Mouse (Mus musculus) neural tube, embryonic 15.5 days (tissue): Measurements from ENCODE around the gene Fam71e1. TPM values are rescaled to one million over a fixed set of nuclear protein-coding genes. Genes with fewer than 3 reads are reported as not detected.

Experiments used
- ATAC-seq: fragments of 200-750 bp; cut with Nextera tagmentation; 2 replicates; pipeline ENCODE4 v1.8.0; 2017; ENCODE audit warnings: mild to moderate bottlenecking, moderate TSS enrichment, moderate library complexity; ENCODE audit not compliant: low FRiP score
- H3K27ac ChIP-seq: fragments of 300-500 bp; sonication (generic); replicated peaks from 2 replicates; pipeline ENCODE4 v1.5.1; 2015; ENCODE audit warnings: mild to moderate bottlenecking, inconsistent platforms
- H3K27me3 ChIP-seq: fragments of 300-500 bp; sonication (generic); replicated peaks from 2 replicates; pipeline ENCODE4 v1.6.1; 2015; ENCODE audit warnings: inconsistent platforms
- H3K36me3 ChIP-seq: fragments of 300-500 bp; sonication (generic); 2 replicates; pipeline ENCODE4 v1.6.1; 2015; ENCODE audit warnings: inconsistent platforms
- H3K4me1 ChIP-seq: fragments of 300-500 bp; sonication (generic); 2 replicates; pipeline ENCODE4 v1.6.1; 2015; ENCODE audit warnings: inconsistent platforms
- H3K4me2 ChIP-seq: fragments of 300-500 bp; sonication (generic); 2 replicates; pipeline ENCODE4 v1.6.1; 2015; ENCODE audit warnings: inconsistent platforms, mild to moderate bottlenecking, moderate library complexity
- H3K4me3 ChIP-seq: fragments of 300-500 bp; sonication (generic); replicated peaks from 2 replicates; pipeline ENCODE4 v1.5.1; 2015; ENCODE audit warnings: mild to moderate bottlenecking, inconsistent platforms
- H3K9ac ChIP-seq: fragments of 300-500 bp; sonication (generic); replicated peaks from 2 replicates; pipeline ENCODE4 v1.6.1; 2015; ENCODE audit warnings: mild to moderate bottlenecking, inconsistent platforms
- H3K9me3 ChIP-seq: fragments of 300-500 bp; sonication (generic); replicated peaks from 2 replicates; pipeline ENCODE4 v1.6.1; 2016; ENCODE audit warnings: inconsistent platforms
- WGBS: fragments of 180-500 bp; shearing (Covaris S2); methylation state at CpG from one replicate; pipeline ENCODE4 v1.1.7; 2015; ENCODE audit warnings: mixed read lengths; 5-methylcytosine and 5-hydroxymethylcytosine counted together
- polyA plus RNA-seq: library from polyadenylated mRNA; unstranded; fragments of >200 nt; fragmentation: Nextera tagmentation; extraction: Ambion mirVana; gene quantifications from 2 replicates; pipeline ENCODE4 v1.2.1, GENCODE M21; 2015

Gene Fam71e1
- polyA plus RNA-seq, 1 experiment from 2014 or later, result 23.2 TPM

- peaks cover 53% of the 10 kb centered on the region for H3K36me3 ChIP-seq
- H3K9ac ChIP-seq, result no peak overlapping the region
- WGBS, result 76% methylated on average over 4 of the region's 4 CpGs
- no peak overlapping the region for H3K4me2 ChIP-seq
- no peak overlapping the region for H3K4me3 ChIP-seq
- peaks cover 18% of the 10 kb centered on the region for H3K4me1 ChIP-seq
- no peaks in the 10 kb centered on the region for H3K9me3 ChIP-seq
- ATAC-seq, result no peak
- H3K27me3 ChIP-seq, result no peaks in the 10 kb centered on the region
- H3K27ac ChIP-seq, result no peak overlapping the region
Observed at GRCm38 (mm10) chr7:44490281-44490680, 6.1 kb upstream of the Fam71e1 start.

DNA sequence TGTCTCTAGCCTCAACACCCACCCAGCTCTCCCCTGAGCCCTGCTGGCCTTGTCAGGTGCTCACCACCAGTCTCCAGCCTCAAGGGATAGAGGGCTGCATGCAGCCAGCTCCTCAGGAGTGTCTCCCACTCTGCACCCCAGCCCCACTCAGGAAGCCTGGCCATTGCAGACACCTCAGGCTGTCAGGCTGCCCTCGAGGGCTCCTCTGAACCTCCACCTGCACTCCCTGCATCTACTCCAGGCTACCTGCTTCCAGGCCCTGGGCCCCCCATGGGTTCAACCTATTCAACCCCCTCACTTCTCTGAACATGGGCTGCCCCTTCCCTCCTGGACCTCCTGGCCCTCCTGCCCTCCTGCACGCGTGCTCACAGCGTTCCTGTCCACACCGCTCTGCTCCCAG, 5.0 kb upstream of the Fam71e1 start:
- WGBS, result 100% methylated on average over 5 of the region's 5 CpGs
- H3K27me3 ChIP-seq, result no peaks in the 10 kb centered on the region
- no peak overlapping the region for H3K4me3 ChIP-seq
- no peaks in the 10 kb centered on the region for H3K9me3 ChIP-seq
- no peak for ATAC-seq
- peaks cover 24% of the 10 kb centered on the region for H3K4me1 ChIP-seq
- no peak overlapping the region for H3K4me2 ChIP-seq
- no peak overlapping the region for H3K27ac ChIP-seq
- H3K36me3 ChIP-seq, result peaks cover 53% of the 10 kb centered on the region
- no peak overlapping the region for H3K9ac ChIP-seq

- no peak overlapping the region for H3K4me2 ChIP-seq
- peaks cover 28% of the 10 kb centered on the region for H3K4me1 ChIP-seq
- H3K9ac ChIP-seq, result no peak overlapping the region
- no peak overlapping the region for H3K4me3 ChIP-seq
- H3K36me3 ChIP-seq, result peaks cover 53% of the 10 kb centered on the region
- 96% methylated on average over 21 of the region's 21 CpGs for WGBS
- ATAC-seq, result no peak
- no peaks in the 10 kb centered on the region for H3K27me3 ChIP-seq
- H3K9me3 ChIP-seq, result no peaks in the 10 kb centered on the region
- no peak overlapping the region for H3K27ac ChIP-seq
Observed at GRCm38 (mm10) chr7:44492166-44492826, 4.1 kb upstream of the Fam71e1 start.

- Histone ChIP-seq H3K4me3 (no peak overlapping the region; the same call in 1 of the 2 replicates), H3K9ac (no peak overlapping the region), H3K4me2 (peak overlapping the region; percentile 83; the same call in 1 of the 2 replicates), H3K4me1 (peaks cover 31% of the 10 kb centered on the region), H3K36me3 (peaks cover 43% of the 10 kb centered on the region), H3K27me3 (no peaks in the 10 kb centered on the region), H3K27ac (no peak overlapping the region), H3K9me3 (no peaks in the 10 kb centered on the region)
- 93% methylated on average over 12 of the region's 12 CpGs for WGBS
- no peak for ATAC-seq
Observed at GRCm38 (mm10) chr7:44494681-44495080, 1.7 kb upstream of the Fam71e1 start.

GRCm38 (mm10) chr7:44495086-44495485, 1.3 kb upstream of the Fam71e1 start:
- ATAC-seq, result no peak
- Histone ChIP-seq H3K4me3 (peak overlapping the region; percentile 77), H3K9ac (peak overlapping the region; percentile 97), H3K36me3 (peaks cover 39% of the 10 kb centered on the region), H3K4me2 (peak overlapping the region; percentile 83), H3K4me1 (peaks cover 31% of the 10 kb centered on the region), H3K9me3 (no peaks in the 10 kb centered on the region), H3K27ac (no peak overlapping the region), H3K27me3 (no peaks in the 10 kb centered on the region)
- 72% methylated on average over 7 of the region's 7 CpGs for WGBS

DNA sequence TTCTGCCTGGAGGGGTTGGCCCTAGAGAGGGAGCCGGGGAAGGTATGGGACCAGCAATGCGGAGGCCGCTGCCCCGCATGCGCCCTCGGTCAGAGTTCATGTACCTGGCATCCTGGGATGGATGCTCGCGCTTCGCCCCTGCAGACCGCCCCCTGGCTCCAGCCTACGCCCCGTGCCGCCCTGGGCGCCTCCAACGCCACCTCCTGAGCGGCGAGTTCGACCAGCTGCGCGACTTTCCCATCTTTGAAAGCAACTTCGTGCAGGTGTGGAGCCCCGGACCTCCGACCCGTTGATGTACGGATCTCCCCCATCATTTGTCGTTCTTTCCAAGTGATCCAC, 359 bp downstream of the Fam71e1 start:
- peak overlapping the region; percentile 77 for H3K4me3 ChIP-seq
- H3K4me1 ChIP-seq, result peaks cover 29% of the 10 kb centered on the region
- H3K9me3 ChIP-seq, result no peaks in the 10 kb centered on the region
- peak overlapping the region; percentile 97 for H3K9ac ChIP-seq
- H3K27me3 ChIP-seq, result no peaks in the 10 kb centered on the region
- peak overlapping the region; percentile 99 for H3K27ac ChIP-seq
- WGBS, result under 1% methylated on average over 26 of the region's 26 CpGs
- H3K4me2 ChIP-seq, result peak overlapping the region; percentile 83
- no peak for ATAC-seq
- H3K36me3 ChIP-seq, result peaks cover 23% of the 10 kb centered on the region

DNA sequence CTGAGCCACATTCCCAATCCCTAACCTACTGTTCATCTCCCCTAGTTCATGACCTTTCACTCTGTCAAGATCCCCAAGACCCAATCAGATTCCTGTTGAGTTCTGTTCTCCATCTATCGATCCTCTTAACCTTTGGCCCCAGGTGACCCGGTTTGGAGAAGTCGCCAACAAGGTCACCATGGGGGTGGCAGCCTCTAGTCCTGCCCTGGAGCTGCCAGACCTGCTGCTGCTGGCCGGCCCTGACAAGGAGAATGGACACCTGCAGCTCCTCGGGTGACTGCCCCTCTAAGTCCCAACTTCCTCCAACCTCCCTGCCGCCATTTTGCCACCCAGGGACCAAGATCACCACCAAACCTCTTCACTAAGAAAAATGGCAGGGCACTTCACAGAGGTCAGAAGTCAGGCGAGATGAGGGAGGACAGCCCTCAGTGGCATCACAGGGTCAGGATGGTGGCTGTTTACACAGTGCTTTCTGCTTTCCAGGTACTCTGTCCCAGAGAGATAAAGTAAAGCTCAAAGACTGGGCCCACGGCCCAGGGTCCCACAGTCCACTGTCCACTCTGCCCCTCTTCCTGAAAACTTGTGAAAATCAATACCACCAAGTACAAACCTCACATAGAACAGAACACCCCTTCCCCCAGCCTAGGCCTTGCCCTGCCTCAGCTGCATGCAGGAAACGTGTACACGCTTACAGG, 1.1 kb downstream of the Fam71e1 start:
- peak overlapping the region; percentile 83 for H3K4me2 ChIP-seq
- no peaks in the 10 kb centered on the region for H3K27me3 ChIP-seq
- H3K9me3 ChIP-seq, result no peaks in the 10 kb centered on the region
- H3K4me3 ChIP-seq, result peak overlapping the region; percentile 77
- 83% methylated on average over 10 of the region's 10 CpGs for WGBS
- H3K36me3 ChIP-seq, result peaks cover 15% of the 10 kb centered on the region; the same call in 1 of the 2 replicates
- H3K4me1 ChIP-seq, result peaks cover 28% of the 10 kb centered on the region
- ATAC-seq, result no peak
- H3K9ac ChIP-seq, result peak overlapping the region; percentile 97
- H3K27ac ChIP-seq, result 0 out of 2 replicates have a peak overlapping the region, but pooled peaks have one; percentile 99

GRCm38 (mm10) chr7:44498922-44499321, 2.5 kb downstream of the Fam71e1 start:
- no peak for ATAC-seq
- no peak overlapping the region for H3K4me2 ChIP-seq
- no peak overlapping the region for H3K27ac ChIP-seq
- WGBS, result 78% methylated on average over 1 of the region's 1 CpGs
- peaks cover 28% of the 10 kb centered on the region for H3K4me1 ChIP-seq
- no peak overlapping the region for H3K4me3 ChIP-seq
- H3K27me3 ChIP-seq, result no peaks in the 10 kb centered on the region
- H3K9ac ChIP-seq, result no peak overlapping the region
- no peaks in the 10 kb centered on the region for H3K9me3 ChIP-seq
- H3K36me3 ChIP-seq, result 0 out of 2 replicates have a peak, but pooled peaks cover 6% of the 10 kb centered on the region

GRCm38 (mm10) chr7:44500046-44500445, 3.7 kb downstream of the Fam71e1 start:
- H3K4me3 ChIP-seq, result no peak overlapping the region
- H3K27me3 ChIP-seq, result no peaks in the 10 kb centered on the region
- H3K9ac ChIP-seq, result no peak overlapping the region
- H3K4me2 ChIP-seq, result no peak overlapping the region
- H3K4me1 ChIP-seq, result peaks cover 18% of the 10 kb centered on the region
- no peaks in the 10 kb centered on the region for H3K9me3 ChIP-seq
- WGBS, result 66% methylated on average over 20 of the region's 20 CpGs
- no peaks in the 10 kb centered on the region for H3K36me3 ChIP-seq
- no peak for ATAC-seq
- H3K27ac ChIP-seq, result no peak overlapping the region

DNA sequence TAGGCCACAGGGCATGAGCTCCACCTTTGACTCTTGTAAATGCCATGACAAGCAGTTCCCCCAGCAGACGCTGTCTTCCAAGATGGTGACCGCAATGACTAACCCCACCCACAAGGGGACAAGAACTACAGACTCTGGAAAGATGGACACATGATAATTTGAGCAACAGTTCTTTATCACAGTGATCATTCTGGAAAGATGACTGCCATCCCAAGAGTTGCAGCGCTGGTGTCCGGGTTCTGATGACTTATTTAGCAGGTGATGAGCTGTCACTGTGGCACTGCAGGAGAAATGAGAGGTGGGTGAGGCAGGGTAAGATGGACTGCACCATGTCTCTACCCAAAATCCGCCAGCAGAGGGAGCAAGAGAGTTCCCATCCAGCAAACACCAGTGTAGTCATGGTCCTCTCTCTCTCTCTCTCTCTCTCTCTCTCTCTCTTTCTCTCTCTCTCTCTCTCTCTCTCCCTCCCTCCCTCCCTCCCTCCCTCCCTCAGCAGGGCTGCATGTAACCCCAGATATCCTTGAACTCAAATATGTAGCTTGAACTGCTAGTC, 5.3 kb downstream of the Fam71e1 start:
- no peak overlapping the region for H3K9ac ChIP-seq
- H3K36me3 ChIP-seq, result no peaks in the 10 kb centered on the region
- peaks cover 10% of the 10 kb centered on the region for H3K4me1 ChIP-seq
- H3K4me3 ChIP-seq, result no peak overlapping the region
- 40% methylated on average over 5 of the region's 5 CpGs for WGBS
- no peaks in the 10 kb centered on the region for H3K9me3 ChIP-seq
- ATAC-seq, result no peak
- H3K27ac ChIP-seq, result no peak overlapping the region
- H3K27me3 ChIP-seq, result no peaks in the 10 kb centered on the region
- H3K4me2 ChIP-seq, result no peak overlapping the region

GRCm38 (mm10) chr7:44507491-44507890, 11.1 kb downstream of the Fam71e1 start:
- no peak overlapping the region for H3K9ac ChIP-seq
- H3K4me1 ChIP-seq, result no peaks in the 10 kb centered on the region
- ATAC-seq, result no peak
- H3K27ac ChIP-seq, result no peak overlapping the region
- H3K9me3 ChIP-seq, result no peaks in the 10 kb centered on the region
- no peak overlapping the region for H3K4me2 ChIP-seq
- H3K36me3 ChIP-seq, result no peaks in the 10 kb centered on the region
- no peak overlapping the region for H3K4me3 ChIP-seq
- peaks cover 5% of the 10 kb centered on the region; the same call in 1 of the 2 replicates for H3K27me3 ChIP-seq
